Mouse (Mus musculus) forebrain, embryonic 13.5 days (tissue): ENCODE measurements around the gene Rab33b. TPM values are rescaled to one million over a fixed set of nuclear protein-coding genes. Genes with fewer than 3 reads are reported as not detected.

ENCODE experiments used
- ATAC-seq: fragments of 200-750 bp; cut with Nextera tagmentation; 2 replicates; pipeline ENCODE4 v1.8.0; 2017
- H3K27ac ChIP-seq: fragments of 300-500 bp; sonication (generic); 2 replicates; pipeline ENCODE4 v1.5.1; 2015; ENCODE audit warnings: inconsistent platforms, mild to moderate bottlenecking, moderate library complexity
- H3K27me3 ChIP-seq: fragments of 300-500 bp; sonication (generic); 2 replicates; pipeline ENCODE4 v1.6.1; 2015; ENCODE audit warnings: mild to moderate bottlenecking, inconsistent platforms
- H3K36me3 ChIP-seq: fragments of 300-500 bp; sonication (generic); 2 replicates; pipeline ENCODE4 v1.6.1; 2015; ENCODE audit warnings: mild to moderate bottlenecking, inconsistent platforms; ENCODE audit not compliant: poor library complexity, severe bottlenecking
- H3K4me1 ChIP-seq: fragments of 300-500 bp; sonication (generic); 2 replicates; pipeline ENCODE4 v1.6.1; 2015; ENCODE audit warnings: inconsistent platforms
- H3K4me2 ChIP-seq: fragments of 300-500 bp; sonication (generic); 2 replicates; pipeline ENCODE4 v1.6.1; 2015; ENCODE audit warnings: inconsistent platforms, mild to moderate bottlenecking, moderate library complexity
- H3K4me3 ChIP-seq: fragments of 300-500 bp; sonication (generic); 2 replicates; pipeline ENCODE4 v1.5.1; 2015; ENCODE audit warnings: mild to moderate bottlenecking, inconsistent platforms
- H3K9ac ChIP-seq: fragments of 300-500 bp; sonication (generic); 2 replicates; pipeline ENCODE4 v1.6.1; 2015; ENCODE audit warnings: mild to moderate bottlenecking, inconsistent platforms
- H3K9me3 ChIP-seq: fragments of 300-500 bp; sonication (generic); replicated peaks from 2 replicates; pipeline ENCODE4 v1.6.1; 2016; ENCODE audit warnings: inconsistent platforms
- WGBS: fragments of 180-500 bp; shearing (Covaris S2); methylation state at CpG from one replicate; pipeline ENCODE4 v1.1.7; 2015; 5-methylcytosine and 5-hydroxymethylcytosine counted together
- polyA plus RNA-seq: library from polyadenylated mRNA; unstranded; fragments of >200 nt; fragmentation: Nextera tagmentation; extraction: Ambion mirVana; gene quantifications from 2 replicates; pipeline ENCODE4 v1.2.1, GENCODE M21; 2015

Gene Rab33b
- polyA plus RNA-seq, 1 experiment from 2014 or later, result 19.5 TPM

DNA sequence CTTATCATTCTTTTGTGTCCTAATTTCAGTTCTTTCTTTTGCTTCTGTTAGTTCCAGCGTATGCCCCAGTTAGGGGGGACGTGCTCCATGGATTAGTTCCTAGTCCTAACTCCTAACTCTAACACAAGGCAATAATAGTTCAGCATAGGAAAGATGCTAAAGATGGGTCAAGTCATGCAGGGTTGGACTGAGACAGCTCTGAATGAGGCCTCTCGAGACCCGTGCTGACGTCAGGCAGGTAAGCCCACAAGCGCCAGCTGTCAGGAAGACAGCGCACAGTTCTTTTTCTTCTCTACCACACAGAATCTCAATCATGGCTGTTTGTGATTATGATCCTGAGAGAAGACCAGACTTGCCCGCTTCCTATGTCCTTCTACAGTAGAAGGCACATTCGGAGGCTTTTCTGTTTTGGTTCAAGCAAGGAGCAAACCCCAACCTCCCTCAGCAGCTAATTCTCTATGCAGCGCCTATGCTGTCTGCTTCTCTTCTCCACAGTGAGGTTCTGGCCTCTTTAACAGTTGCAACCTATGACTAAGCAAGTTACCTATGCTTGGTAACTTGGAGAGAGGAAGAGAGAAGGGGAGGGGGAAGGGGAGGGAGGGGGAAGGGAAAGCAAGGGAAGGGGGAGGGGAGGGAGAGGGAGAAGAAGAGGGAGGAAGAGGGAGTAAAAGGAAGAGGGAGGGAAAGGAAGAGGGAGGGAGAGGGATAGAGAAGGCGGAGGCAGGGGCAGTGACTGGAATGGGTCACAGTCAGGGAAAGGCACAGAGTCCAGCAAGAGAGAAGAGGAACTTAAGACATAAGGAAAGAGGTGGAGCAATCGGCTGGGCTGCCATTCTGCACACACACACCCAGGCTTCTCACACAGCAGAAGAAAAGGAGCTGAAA, 34.4 kb downstream of the Rab33b start:
- no peaks in the 10 kb centered on the region for H3K4me1 ChIP-seq
- H3K27me3 ChIP-seq, result no peaks in the 10 kb centered on the region
- H3K27ac ChIP-seq, result no peak overlapping the region
- no peak for ATAC-seq
- H3K36me3 ChIP-seq, result peaks cover 58% of the 10 kb centered on the region
- no peak overlapping the region for H3K4me2 ChIP-seq
- 81% methylated on average over 12 of the region's 12 CpGs for WGBS
- H3K9ac ChIP-seq, result no peak overlapping the region
- H3K9me3 ChIP-seq, result no peaks in the 10 kb centered on the region
- no peak overlapping the region for H3K4me3 ChIP-seq

DNA sequence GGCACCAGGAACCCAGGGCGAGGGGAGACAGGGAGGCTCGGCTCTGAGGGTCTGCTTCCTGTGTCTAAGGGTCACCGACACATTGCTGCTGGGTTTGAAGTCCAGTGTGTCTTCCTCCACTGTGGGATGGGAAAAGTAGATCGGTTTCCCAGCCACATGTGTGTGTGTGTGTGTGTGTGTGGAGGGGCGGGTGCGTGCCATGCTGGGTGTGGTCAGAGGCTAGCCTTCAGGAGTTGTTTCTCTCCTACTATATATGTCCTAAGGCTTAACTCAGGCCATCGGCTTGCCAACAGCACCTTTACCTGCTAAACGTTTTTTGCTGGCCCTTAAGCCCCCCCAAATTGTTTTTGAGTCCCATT, 35.0 kb downstream of the Rab33b start:
- Histone ChIP-seq H3K9ac (no peak overlapping the region), H3K4me2 (no peak overlapping the region), H3K4me1 (no peaks in the 10 kb centered on the region), H3K27ac (no peak overlapping the region), H3K9me3 (no peaks in the 10 kb centered on the region), H3K27me3 (no peaks in the 10 kb centered on the region), H3K4me3 (no peak overlapping the region), H3K36me3 (peaks cover 64% of the 10 kb centered on the region)
- no peak for ATAC-seq
- WGBS, result 81% methylated on average over 8 of the region's 8 CpGs

DNA sequence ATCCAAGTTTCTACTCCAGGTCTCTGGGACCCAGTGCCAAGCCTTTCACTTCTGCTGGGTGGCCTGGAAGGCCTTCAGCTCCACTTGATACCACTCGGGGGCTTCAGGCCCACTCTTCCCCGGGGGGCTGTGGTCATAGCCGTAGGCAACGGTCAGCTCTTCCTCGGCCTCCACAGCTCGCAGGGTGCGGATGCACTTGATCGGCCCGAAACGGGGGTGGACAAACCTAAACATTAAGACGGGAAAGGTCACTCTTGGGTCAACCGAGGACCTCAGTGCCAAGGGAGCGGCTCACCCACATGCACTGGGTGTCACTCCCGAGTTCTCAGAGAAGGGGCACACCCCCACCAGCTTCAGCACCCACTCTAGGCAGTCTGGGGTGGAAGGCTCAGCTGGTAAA, 37.5 kb downstream of the Rab33b start:
- 95% methylated on average over 14 of the region's 14 CpGs for WGBS

DNA sequence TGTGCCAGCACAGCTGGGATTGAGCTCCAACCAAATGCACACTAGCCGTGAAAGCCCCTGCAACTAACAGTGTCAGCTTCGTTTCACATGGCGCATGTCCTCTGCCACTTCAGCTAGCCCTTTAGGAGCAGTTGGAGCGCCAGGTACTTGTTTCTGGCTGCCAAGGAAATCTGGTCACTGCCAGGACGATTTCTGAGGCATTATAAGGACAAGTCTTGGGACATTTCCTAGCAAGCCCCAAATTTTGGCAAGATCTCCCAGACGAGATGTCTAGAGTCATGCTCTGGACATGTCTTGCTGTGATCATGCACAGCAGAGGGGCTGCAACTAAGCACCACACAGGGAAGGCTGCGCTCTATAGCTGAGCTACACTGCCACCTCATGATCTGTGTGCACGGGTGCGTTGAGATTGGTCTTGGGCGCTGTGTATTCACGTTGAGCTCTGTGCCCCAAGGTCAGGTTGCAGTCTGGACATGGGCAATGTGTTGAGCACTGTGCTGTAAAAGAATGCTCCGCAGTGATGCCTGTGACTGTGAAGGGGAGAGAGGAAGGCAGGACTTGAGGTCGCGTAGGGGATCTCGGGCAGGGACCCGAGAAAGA, 41.6 kb downstream of the Rab33b start:
- Histone ChIP-seq H3K9me3 (no peaks in the 10 kb centered on the region), H3K4me2 (no peak overlapping the region), H3K4me3 (no peak overlapping the region), H3K36me3 (peaks cover 96% of the 10 kb centered on the region), H3K4me1 (no peaks in the 10 kb centered on the region), H3K9ac (no peak overlapping the region), H3K27me3 (no peaks in the 10 kb centered on the region), H3K27ac (no peak overlapping the region)
- WGBS, result 87% methylated on average over 16 of the region's 16 CpGs
- ATAC-seq, result no peak

More for the DNA sequence above, 37.5 kb downstream of the Rab33b start:
- H3K27ac ChIP-seq, result no peak overlapping the region
- H3K4me3 ChIP-seq, result no peak overlapping the region
- no peaks in the 10 kb centered on the region for H3K9me3 ChIP-seq
- no peak overlapping the region for H3K4me2 ChIP-seq
- no peak for ATAC-seq
- H3K27me3 ChIP-seq, result no peaks in the 10 kb centered on the region
- no peak overlapping the region for H3K9ac ChIP-seq
- peaks cover 82% of the 10 kb centered on the region for H3K36me3 ChIP-seq
- H3K4me1 ChIP-seq, result no peaks in the 10 kb centered on the region

DNA sequence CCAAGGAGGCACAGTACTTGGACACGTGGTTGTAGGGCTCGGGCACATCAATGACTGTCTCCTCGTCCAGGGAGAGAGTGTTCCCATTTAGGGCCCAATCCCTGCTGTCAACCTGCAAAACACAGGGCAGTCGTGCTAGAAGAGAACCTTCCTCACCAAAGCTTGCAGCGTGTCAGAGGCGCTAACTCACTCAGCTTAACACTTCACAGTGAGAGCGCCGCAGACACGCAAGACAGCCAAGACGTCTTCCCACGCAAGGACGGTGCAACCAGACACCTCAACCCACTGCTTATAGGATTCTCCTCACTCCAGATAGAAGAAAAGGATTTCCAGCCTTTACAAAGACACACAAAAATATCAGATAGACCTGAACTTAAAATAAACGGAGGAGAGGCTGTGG, 43.2 kb downstream of the Rab33b start:
- Histone ChIP-seq H3K4me1 (peaks cover 4% of the 10 kb centered on the region), H3K9ac (no peak overlapping the region), H3K27ac (no peak overlapping the region), H3K4me2 (no peak overlapping the region), H3K4me3 (no peak overlapping the region), H3K36me3 (peaks cover 98% of the 10 kb centered on the region), H3K9me3 (no peaks in the 10 kb centered on the region), H3K27me3 (no peaks in the 10 kb centered on the region)
- 94% methylated on average over 13 of the region's 13 CpGs for WGBS
- no peak for ATAC-seq

DNA sequence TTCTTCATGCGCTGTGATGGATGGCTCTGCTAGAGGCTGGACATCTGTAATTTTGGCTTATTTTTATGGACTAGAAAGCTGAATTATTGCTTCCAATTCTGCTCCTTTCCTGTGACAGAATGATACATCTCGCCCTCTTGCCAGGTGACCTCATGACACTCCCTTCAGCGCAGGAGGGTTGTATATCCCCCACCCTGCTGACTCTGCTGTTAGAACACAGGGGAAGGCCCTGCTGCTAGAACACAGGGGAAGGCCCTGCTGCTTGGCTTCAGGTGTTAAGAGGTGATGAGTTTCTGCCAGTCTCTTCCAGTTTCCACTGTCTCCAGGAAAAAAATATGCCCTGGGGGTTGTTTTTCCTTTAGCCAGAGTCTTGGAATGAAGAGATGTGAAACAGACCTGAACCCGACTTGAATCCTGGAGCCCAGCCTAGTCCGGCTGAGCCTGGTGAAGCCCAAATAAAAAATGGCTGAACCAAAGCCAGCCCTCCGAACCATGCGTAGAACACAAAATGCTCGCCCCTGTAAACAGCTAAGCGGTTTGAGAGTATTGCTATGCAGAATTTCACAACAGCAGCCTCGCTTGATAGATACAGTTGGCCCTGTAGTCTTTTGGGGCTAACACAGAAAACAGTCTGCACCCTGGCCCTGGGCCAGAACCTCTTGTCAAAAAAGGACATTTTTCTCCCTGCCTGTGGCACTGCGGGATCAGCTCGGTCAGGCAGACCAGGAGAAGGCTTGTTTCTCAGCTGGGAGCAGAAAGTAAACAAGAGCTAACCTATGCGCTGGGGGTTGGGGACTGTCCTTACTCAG, 48.0 kb downstream of the Rab33b start:
- H3K27me3 ChIP-seq, result no peaks in the 10 kb centered on the region
- no peak overlapping the region for H3K4me2 ChIP-seq
- no peak overlapping the region for H3K9ac ChIP-seq
- ATAC-seq, result 0 out of 2 replicates have a peak, but pooled peaks have one; percentile 16
- peak overlapping the region; percentile 8 for H3K27ac ChIP-seq
- H3K4me1 ChIP-seq, result peaks cover 13% of the 10 kb centered on the region
- H3K4me3 ChIP-seq, result no peak overlapping the region
- no peaks in the 10 kb centered on the region for H3K9me3 ChIP-seq
- 79% methylated on average over 13 of the region's 13 CpGs for WGBS
- H3K36me3 ChIP-seq, result peaks cover 95% of the 10 kb centered on the region

- H3K4me3 ChIP-seq, result no peak overlapping the region
- 92% methylated on average over 5 of the region's 5 CpGs for WGBS
- H3K36me3 ChIP-seq, result peaks cover 92% of the 10 kb centered on the region
- peak overlapping the region; percentile 8 for H3K27ac ChIP-seq
- no peak overlapping the region for H3K9ac ChIP-seq
- ATAC-seq, result 0 out of 2 replicates have a peak, but pooled peaks have one; percentile 21
- no peak overlapping the region for H3K4me2 ChIP-seq
- no peaks in the 10 kb centered on the region for H3K9me3 ChIP-seq
- no peaks in the 10 kb centered on the region for H3K27me3 ChIP-seq
- H3K4me1 ChIP-seq, result peaks cover 13% of the 10 kb centered on the region
Observed at GRCm38 (mm10) chr3:51532282-51532620, 48.5 kb downstream of the Rab33b start.

DNA sequence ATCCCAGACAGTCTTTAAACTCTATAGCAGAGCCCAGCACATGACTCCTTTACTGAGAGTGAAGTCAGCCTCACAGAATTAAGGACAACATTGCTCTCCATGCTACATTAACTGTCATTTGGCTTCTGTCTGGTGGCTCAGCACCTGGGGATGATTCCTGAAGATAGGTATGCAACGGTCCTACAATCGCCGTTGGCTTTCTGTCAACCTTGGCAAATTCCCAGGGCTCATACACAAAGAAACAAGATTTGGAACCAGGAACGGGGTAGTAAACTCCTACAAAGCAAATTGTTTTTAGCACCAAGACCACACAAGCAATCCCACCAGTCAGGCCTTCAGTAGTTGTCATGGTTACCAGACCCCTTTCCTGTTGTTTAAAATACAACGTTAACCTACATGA, 49.9 kb downstream of the Rab33b start:
- peaks cover 93% of the 10 kb centered on the region for H3K36me3 ChIP-seq
- ATAC-seq, result no peak

DNA sequence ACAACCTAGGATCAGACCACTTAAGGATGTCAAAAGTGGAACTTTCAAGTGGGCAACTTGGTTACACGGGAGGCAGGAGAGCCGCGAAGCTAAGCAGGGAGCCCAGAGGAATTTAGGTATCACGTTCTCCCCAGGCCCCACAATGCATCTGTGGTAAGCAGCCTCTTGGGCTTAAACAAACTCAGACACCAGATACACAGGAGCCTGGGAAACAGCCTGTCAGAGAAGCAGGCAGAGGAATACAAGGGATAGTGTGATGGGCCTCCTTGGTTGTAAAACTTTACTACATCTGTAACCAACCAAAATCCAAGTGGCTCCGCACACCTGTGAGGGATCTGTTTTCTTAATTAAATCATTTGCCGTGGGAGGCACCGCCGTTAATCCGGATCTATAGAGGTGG, 50.3 kb downstream of the Rab33b start:
- H3K4me3 ChIP-seq, result no peak overlapping the region
- H3K36me3 ChIP-seq, result peaks cover 93% of the 10 kb centered on the region
- peaks cover 13% of the 10 kb centered on the region for H3K4me1 ChIP-seq
- H3K4me2 ChIP-seq, result no peak overlapping the region
- no peaks in the 10 kb centered on the region for H3K27me3 ChIP-seq
- H3K9ac ChIP-seq, result no peak overlapping the region
- H3K9me3 ChIP-seq, result no peaks in the 10 kb centered on the region
- WGBS, result 90% methylated on average over 9 of the region's 9 CpGs
- no peak overlapping the region for H3K27ac ChIP-seq
- no peak for ATAC-seq

More for the DNA sequence above, 49.9 kb downstream of the Rab33b start:
- Histone ChIP-seq H3K4me1 (peaks cover 13% of the 10 kb centered on the region), H3K9me3 (no peaks in the 10 kb centered on the region), H3K4me3 (no peak overlapping the region), H3K27ac (no peak overlapping the region), H3K27me3 (no peaks in the 10 kb centered on the region), H3K4me2 (no peak overlapping the region), H3K9ac (no peak overlapping the region)
- WGBS, result 77% methylated on average over 5 of the region's 5 CpGs

GRCm38 (mm10) chr3:51539567-51540408, 56.1 kb downstream of the Rab33b start:
- no peaks in the 10 kb centered on the region for H3K9me3 ChIP-seq
- H3K4me3 ChIP-seq, result no peak overlapping the region
- no peak overlapping the region for H3K4me2 ChIP-seq
- H3K4me1 ChIP-seq, result peaks cover 16% of the 10 kb centered on the region
- peak; percentile 48; the same call in 1 of the 2 replicates for ATAC-seq
- H3K9ac ChIP-seq, result no peak overlapping the region
- peaks cover 68% of the 10 kb centered on the region for H3K36me3 ChIP-seq
- H3K27ac ChIP-seq, result no peak overlapping the region; the same call in 1 of the 2 replicates
- H3K27me3 ChIP-seq, result no peaks in the 10 kb centered on the region
- WGBS, result 53% methylated on average over 15 of the region's 15 CpGs

DNA sequence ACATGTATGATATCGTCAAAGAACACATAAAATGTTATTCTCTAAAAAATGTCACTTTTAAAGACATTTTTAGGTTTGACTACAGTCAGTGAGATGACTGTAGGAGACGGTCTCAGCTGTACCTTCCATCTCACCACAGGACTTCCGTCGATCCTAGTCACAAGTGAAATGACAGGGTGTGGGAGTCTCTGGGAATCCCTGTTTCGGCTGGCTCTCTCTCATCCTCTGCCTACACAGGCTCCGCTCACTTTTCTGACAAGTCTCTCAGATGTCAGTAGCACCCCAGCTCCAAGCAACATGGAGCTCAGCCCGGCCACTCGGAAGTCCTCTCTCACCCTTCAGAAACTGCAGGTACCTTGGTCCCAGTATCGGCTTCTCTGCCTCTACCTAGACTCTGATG, 56.9 kb downstream of the Rab33b start:
- H3K4me3 ChIP-seq, result no peak overlapping the region
- WGBS, result 97% methylated on average over 9 of the region's 9 CpGs
- H3K9me3 ChIP-seq, result no peaks in the 10 kb centered on the region
- H3K4me2 ChIP-seq, result no peak overlapping the region
- ATAC-seq, result no peak
- H3K27me3 ChIP-seq, result no peaks in the 10 kb centered on the region
- peaks cover 25% of the 10 kb centered on the region for H3K4me1 ChIP-seq
- H3K36me3 ChIP-seq, result peaks cover 60% of the 10 kb centered on the region
- H3K9ac ChIP-seq, result no peak overlapping the region
- H3K27ac ChIP-seq, result no peak overlapping the region
